Mouse (Mus musculus) E14TG2a.4 (cell line): ENCODE measurements around the gene Cops9.

Experiments
- H3K27me3 ChIP-seq: 2 replicates; pipeline ENCODE4 v1.6.1; 2014; ENCODE audit warnings: low read length, control low read depth; ENCODE audit not compliant: insufficient read depth
- H3K36me3 ChIP-seq: 2 replicates; pipeline ENCODE4 v1.6.1; 2014; ENCODE audit warnings: low read length, control low read depth; ENCODE audit not compliant: insufficient read depth
- H3K4me1 ChIP-seq: replicated peaks from 2 replicates; pipeline ENCODE4 v1.6.1; 2014; ENCODE audit warnings: low read depth, low read length, control low read depth
- H3K4me3 ChIP-seq: replicated peaks from 2 replicates; pipeline ENCODE4 v1.5.1; 2014; ENCODE audit warnings: mild to moderate bottlenecking, low read length
- H3K9me3 ChIP-seq: 2 replicates; pipeline ENCODE4 v1.6.1; 2014; ENCODE audit warnings: low read length, control low read depth
- CTCF ChIP-seq: conservative IDR thresholded peaks from 2 replicates; pipeline ENCODE4 v1.5.1; 2014; ENCODE audit warnings: low read length
- NANOG ChIP-seq: IDR thresholded peaks from 2 replicates; pipeline ENCODE4 v1.6.1; 2014; ENCODE audit warnings: borderline replicate concordance, low read length, mixed read lengths
- POU5F1 ChIP-seq: IDR thresholded peaks from 2 replicates; pipeline ENCODE4 v1.6.1; 2014; ENCODE audit warnings: low read length, borderline replicate concordance

The Cops9 gene

GRCm38 (mm10) chr1:92632948-92633347, 8.8 kb downstream of the Cops9 start:
- TF ChIP-seq POU5F1: no peak
- no peak for TF ChIP-seq NANOG
- TF ChIP-seq CTCF: no peak
- peaks cover 23% of the 10 kb centered on the region for H3K36me3 ChIP-seq

DNA sequence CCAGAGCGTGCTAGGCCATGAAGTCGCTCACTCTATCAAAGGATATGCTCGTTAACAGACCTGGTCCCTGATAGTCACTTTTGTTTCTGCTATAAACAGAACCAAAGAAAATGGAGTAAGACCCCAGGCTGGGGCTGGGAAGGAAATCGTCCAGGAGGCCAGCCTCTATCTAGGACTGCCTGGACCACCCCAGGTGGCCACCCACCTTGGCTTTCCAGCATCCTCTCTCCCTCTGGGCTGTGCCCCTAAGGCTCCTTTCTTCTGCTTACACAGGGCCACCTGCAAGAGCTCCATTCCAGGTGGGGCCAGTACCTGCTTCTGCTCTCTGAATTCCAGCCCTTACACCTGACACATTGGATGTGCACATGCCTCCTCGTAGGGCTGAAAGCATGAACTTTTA, 9.6 kb downstream of the Cops9 start:
- no peaks in the 10 kb centered on the region for H3K27me3 ChIP-seq
- no peaks in the 10 kb centered on the region for H3K9me3 ChIP-seq
- no peak overlapping the region for H3K4me3 ChIP-seq
- TF ChIP-seq CTCF (no peak), NANOG (no peak), POU5F1 (no peak)
- H3K4me1 ChIP-seq: peaks cover 5% of the 10 kb centered on the region; the same call in 1 of the 2 replicates
- peaks cover 16% of the 10 kb centered on the region for H3K36me3 ChIP-seq

More at GRCm38 (mm10) chr1:92632948-92633347, 8.8 kb downstream of the Cops9 start:
- Histone ChIP-seq H3K4me3 (no peak overlapping the region), H3K9me3 (no peaks in the 10 kb centered on the region), H3K27me3 (no peaks in the 10 kb centered on the region), H3K4me1 (peaks cover 5% of the 10 kb centered on the region; the same call in 1 of the 2 replicates)

GRCm38 (mm10) chr1:92628227-92628626, 13.6 kb downstream of the Cops9 start:
- Histone ChIP-seq H3K4me1 (no peaks in the 10 kb centered on the region), H3K9me3 (no peaks in the 10 kb centered on the region), H3K4me3 (no peak overlapping the region), H3K27me3 (no peaks in the 10 kb centered on the region), H3K36me3 (no peaks in the 10 kb centered on the region)
- TF ChIP-seq POU5F1 (no peak), NANOG (no peak), CTCF (no peak)

GRCm38 (mm10) chr1:92618360-92618759, 23.4 kb downstream of the Cops9 start:
- Histone ChIP-seq H3K27me3 (peaks cover 16% of the 10 kb centered on the region), H3K36me3 (no peaks in the 10 kb centered on the region), H3K4me3 (no peak overlapping the region), H3K9me3 (no peaks in the 10 kb centered on the region), H3K4me1 (no peaks in the 10 kb centered on the region)
- no peak for TF ChIP-seq POU5F1
- no peak for TF ChIP-seq CTCF
- TF ChIP-seq NANOG: no peak

DNA sequence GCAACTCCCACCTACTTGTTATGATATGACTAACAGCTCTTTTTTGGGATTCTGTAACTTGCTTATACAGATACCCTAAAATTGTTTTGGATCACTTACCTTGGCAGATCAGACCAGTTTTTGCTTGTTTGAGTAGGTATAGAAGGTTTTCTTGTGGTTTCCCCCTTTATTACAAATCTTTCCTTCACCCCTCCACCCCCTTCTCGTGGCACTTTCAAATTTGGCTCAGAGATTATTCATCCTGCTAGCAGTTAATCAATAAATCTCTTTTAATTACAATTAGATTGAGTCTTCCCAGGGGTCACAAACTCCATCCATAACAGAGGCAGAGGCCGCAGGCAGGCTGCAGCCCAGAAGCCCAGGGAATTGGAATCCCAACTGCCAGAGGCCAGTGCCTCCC, 24.3 kb downstream of the Cops9 start, which contains the start of gene Olfr12:
Gene Olfr12 (plus strand): TSS at position 301 of the 400 bp plus-strand sequence.
- TF ChIP-seq POU5F1 (no peak), NANOG (no peak), CTCF (no peak)

DNA sequence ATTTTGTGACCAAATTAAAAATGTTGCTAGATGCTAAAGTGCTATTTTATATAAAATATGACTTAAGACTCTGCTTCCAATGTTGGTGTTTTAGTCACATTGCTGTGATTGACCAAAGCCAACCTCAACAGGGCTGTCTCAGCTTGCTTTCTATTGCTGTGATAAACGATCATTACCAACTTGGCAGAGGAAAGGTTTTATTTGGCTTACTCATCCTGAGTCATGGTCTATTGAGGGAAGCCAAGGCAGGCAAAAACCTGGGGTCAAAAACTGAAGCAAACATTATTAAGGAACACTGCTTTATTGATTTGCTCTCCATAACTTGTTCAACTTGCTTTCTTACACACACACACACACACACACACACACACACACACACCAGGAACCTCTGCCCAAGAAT, 25.7 kb downstream of the Cops9 start:
- Histone ChIP-seq H3K9me3 (no peaks in the 10 kb centered on the region), H3K4me1 (no peaks in the 10 kb centered on the region), H3K27me3 (peaks cover 23% of the 10 kb centered on the region), H3K4me3 (no peak overlapping the region), H3K36me3 (no peaks in the 10 kb centered on the region)
- TF ChIP-seq NANOG (no peak), POU5F1 (no peak), CTCF (no peak)

More for the DNA sequence above, 24.3 kb downstream of the Cops9 start, which contains the start of gene Olfr12:
- Histone ChIP-seq H3K4me3 (no peak within 1 kb of the TSS), H3K4me1 (no peaks in the 10 kb centered on the region), H3K36me3 (no peaks in the 10 kb centered on the region), H3K27me3 (peaks cover 16% of the 10 kb centered on the region), H3K9me3 (no peaks in the 10 kb centered on the region)

GRCm38 (mm10) chr1:92614516-92614915, 27.3 kb downstream of the Cops9 start:
- H3K4me1 ChIP-seq: no peaks in the 10 kb centered on the region
- no peaks in the 10 kb centered on the region for H3K36me3 ChIP-seq
- H3K27me3 ChIP-seq: peaks cover 26% of the 10 kb centered on the region
- H3K4me3 ChIP-seq: no peak overlapping the region
- H3K9me3 ChIP-seq: no peaks in the 10 kb centered on the region
- TF ChIP-seq CTCF (peak; percentile 35; the same call in 1 of the 2 replicates), POU5F1 (no peak), NANOG (no peak)

GRCm38 (mm10) chr1:92613175-92613574, 28.6 kb downstream of the Cops9 start:
- peaks cover 21% of the 10 kb centered on the region; the same call in 1 of the 2 replicates for H3K27me3 ChIP-seq
- H3K36me3 ChIP-seq: no peaks in the 10 kb centered on the region
- H3K4me3 ChIP-seq: no peak overlapping the region
- no peaks in the 10 kb centered on the region for H3K9me3 ChIP-seq
- no peaks in the 10 kb centered on the region for H3K4me1 ChIP-seq
- TF ChIP-seq POU5F1 (no peak), CTCF (no peak)

GRCm38 (mm10) chr1:92611008-92611407, 30.8 kb downstream of the Cops9 start:
- TF ChIP-seq CTCF (peak; percentile 71), NANOG (no peak)
- Histone ChIP-seq H3K27me3 (peaks cover 17% of the 10 kb centered on the region; the same call in 1 of the 2 replicates), H3K4me1 (no peaks in the 10 kb centered on the region), H3K9me3 (no peaks in the 10 kb centered on the region), H3K36me3 (no peaks in the 10 kb centered on the region), H3K4me3 (no peak overlapping the region)
